Mouse (Mus musculus): ENCODE measurements at regions not wholly inside any gene's neighbourhood (a gene's known extent, or its start where the extent isn't known, plus 50 kb on each side); places are given as distances from the start of the nearest gene placed in this dataset.

DNA sequence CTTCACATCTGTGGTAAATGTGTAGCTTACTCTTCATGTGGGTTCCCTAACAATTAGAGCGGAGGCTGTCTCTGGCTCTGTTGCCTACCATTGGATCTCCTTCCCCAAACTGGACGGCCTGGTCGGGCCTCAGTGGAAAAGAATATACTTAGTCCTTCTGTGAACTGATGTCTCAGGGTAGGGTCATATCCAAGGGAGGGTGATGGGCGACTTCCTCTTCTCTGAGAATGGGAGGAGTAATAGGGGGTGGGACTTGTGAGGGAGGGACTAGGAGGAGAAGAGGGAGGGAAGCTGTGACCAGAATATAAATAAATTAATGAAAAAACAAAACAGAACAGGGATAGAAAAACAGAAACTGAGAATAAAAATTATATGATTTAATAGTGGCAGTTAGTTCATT lies 166.5 kb upstream of the Btg1 start:
- TF ChIP-seq CTCF (IDR thresholded peaks at IDR 0.05; ENCODE audit: low read depth, low read length) (no peak), GATA1 (IDR thresholded peaks at IDR 0.05; ENCODE audit: borderline replicate concordance, low read length) (no peak), TAL1 (conservative IDR thresholded peaks at IDR 0.05; ENCODE audit: low read depth, low read length) (no peak), POLR2AphosphoS5 (IDR thresholded peaks at IDR 0.05; ENCODE audit: insufficient replicate concordance, low read depth, low read length) (no peak)
